Mouse (Mus musculus) forelimb bud, embryonic 11.5 days (tissue): ENCODE results near the gene Rnf135.
A peak's percentile ranks its signal among the peaks of the same experiment; 100 is the strongest.
"Not testable (repeated sequence)": the region's sequence is repeated elsewhere in the genome, so short reads cannot be mapped to it uniquely, and the experiment has no call there.

Experiments used
- DNase-seq: peaks from one replicate; pipeline ENCODE4 v3.0.0-alpha.2; 2012; ENCODE audit warnings: low read depth, low spot score

Rnf135 gene

GRCm38 (mm10) chr11:80202296-80202695, 18.6 kb downstream of the Rnf135 start:
- DNase-seq = no peak

GRCm38 (mm10) chr11:80204037-80204436, 20.4 kb downstream of the Rnf135 start:
- DNase-seq = no peak

- DNase-seq = no peak
These were observed 21.3 kb downstream of the Rnf135 start for GRCm38 (mm10) chr11:80204941-80205340.

GRCm38 (mm10) chr11:80208465-80208859, 24.8 kb downstream of the Rnf135 start:
- DNase-seq = no peak

GRCm38 (mm10) chr11:80208860-80209800, 25.5 kb downstream of the Rnf135 start, which contains the start of gene Rhot1:
Gene Rhot1, plus strand, starts transcription at chr11:80209019.
- DNase-seq = peak; percentile 92

- no peak for DNase-seq
These were observed 26.7 kb downstream of the Rnf135 start for GRCm38 (mm10) chr11:80210321-80210720.

GRCm38 (mm10) chr11:80212282-80212681, 28.6 kb downstream of the Rnf135 start:
- DNase-seq = no peak

- no peak for DNase-seq
These were observed 31.6 kb downstream of the Rnf135 start for GRCm38 (mm10) chr11:80215291-80215690.

GRCm38 (mm10) chr11:80218657-80219293, 35.1 kb downstream of the Rnf135 start:
- DNase-seq = no peak

- not testable (repeated sequence) for DNase-seq
These were observed 46.4 kb downstream of the Rnf135 start for GRCm38 (mm10) chr11:80230066-80230465.

GRCm38 (mm10) chr11:80237278-80237677, 53.6 kb downstream of the Rnf135 start:
- DNase-seq = no peak

GRCm38 (mm10) chr11:80238306-80238705, 54.7 kb downstream of the Rnf135 start:
- no peak for DNase-seq

GRCm38 (mm10) chr11:80247026-80247425, 63.4 kb downstream of the Rnf135 start:
- no peak for DNase-seq

- DNase-seq = no peak
These were observed 64.9 kb downstream of the Rnf135 start for GRCm38 (mm10) chr11:80248531-80248930.
